Mouse (Mus musculus): ENCODE measurements at regions not wholly inside any gene's neighbourhood (a gene's known extent, or its start where the extent isn't known, plus 50 kb on each side); places are given as distances from the start of the nearest gene placed in this dataset.
"Not testable (repeated sequence)": the region's sequence is repeated elsewhere in the genome, so short reads cannot be mapped to it uniquely, and the experiment has no call there.

GRCm38 (mm10) chr3:21729328-21729727 lies 347.1 kb upstream of the Tbl1xr1 start:
- DNase-seq (ENCODE audit: low spot score), result no peak

- not testable (repeated sequence) for DNase-seq (ENCODE audit: low spot score)
Measured at GRCm38 (mm10) chr3:21735688-21736087, 340.8 kb upstream of the Tbl1xr1 start.

DNA sequence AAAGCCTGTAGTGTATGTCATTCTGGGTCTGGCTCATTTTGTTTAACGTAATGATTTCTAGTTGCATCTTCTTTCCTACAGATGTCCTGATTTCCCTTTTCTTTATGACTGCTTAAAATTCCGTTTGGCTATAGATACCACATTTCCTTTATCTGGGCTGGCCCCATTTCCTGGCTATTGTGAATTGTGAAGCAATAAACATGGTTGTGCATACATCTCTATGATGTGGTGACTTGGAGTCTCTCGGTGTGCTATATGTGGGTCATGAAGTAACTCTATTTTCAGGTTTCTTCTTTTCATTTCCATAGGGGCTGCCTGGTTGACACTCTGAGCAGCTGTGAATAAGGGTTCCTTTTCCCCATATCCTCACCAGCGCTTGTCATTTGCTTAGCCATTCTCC lies 336.7 kb upstream of the Tbl1xr1 start:
- DNase-seq (ENCODE audit: low spot score), result no peak

GRCm38 (mm10) chr3:21744107-21744506 lies 332.3 kb upstream of the Tbl1xr1 start:
- DNase-seq (ENCODE audit: low spot score), result no peak

DNA sequence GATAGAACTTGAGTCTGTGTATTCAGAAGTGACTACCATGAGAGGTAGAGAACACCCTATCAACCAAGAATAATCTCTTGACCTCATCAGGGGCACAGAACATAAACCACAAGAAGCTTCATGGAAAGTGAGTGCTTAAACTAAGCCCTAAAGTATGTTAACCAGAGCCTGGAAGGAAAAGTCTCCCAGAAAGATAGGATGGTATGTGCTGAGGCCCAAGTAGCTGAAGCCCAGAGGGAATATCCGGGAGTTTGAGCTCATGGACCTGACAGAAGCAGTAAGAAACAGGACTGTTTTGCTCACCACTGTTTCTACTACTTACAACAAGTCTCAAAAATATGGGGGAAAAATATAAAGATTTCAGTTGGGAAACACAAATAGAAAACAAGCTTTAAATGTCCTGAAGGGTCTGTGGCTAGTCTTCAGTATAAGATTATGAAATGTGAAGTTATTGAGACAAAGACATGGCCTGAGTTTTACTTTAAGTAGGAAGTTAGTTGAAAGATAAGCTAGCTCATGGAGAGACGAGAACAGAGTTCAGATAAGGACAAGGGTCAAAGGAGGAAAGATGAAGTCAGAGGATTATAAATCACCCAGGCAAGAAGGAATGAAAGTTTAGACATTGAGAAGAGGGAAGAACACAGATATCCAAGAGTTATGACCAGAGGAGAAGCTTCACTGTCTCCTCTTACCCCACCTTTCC lies 315.8 kb upstream of the Tbl1xr1 start:
- no peak for DNase-seq (ENCODE audit: low spot score)

- no peak for DNase-seq (ENCODE audit: low spot score)
Measured at GRCm38 (mm10) chr3:21761219-21761600, 315.2 kb upstream of the Tbl1xr1 start.

DNA sequence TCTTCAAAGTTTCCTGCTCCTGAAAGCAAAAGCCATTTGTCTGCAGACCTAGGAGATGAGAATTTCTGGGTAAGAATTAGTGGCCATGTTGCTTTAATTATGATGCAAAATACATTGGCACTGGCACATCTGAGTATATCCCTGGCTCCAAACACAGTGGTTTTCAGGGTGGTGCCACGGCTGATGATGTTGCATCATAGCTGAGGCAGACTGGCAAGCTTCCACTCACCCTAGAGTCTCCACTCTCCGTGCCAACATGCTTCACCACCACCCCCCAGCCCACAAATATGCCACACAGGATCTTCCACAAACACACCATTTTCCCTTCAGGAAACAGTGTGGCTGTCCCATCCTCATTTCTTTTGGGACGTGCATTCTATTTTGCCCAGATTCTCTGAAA lies 314.5 kb upstream of the Tbl1xr1 start:
- DNase-seq (ENCODE audit: low spot score), result no peak

DNA sequence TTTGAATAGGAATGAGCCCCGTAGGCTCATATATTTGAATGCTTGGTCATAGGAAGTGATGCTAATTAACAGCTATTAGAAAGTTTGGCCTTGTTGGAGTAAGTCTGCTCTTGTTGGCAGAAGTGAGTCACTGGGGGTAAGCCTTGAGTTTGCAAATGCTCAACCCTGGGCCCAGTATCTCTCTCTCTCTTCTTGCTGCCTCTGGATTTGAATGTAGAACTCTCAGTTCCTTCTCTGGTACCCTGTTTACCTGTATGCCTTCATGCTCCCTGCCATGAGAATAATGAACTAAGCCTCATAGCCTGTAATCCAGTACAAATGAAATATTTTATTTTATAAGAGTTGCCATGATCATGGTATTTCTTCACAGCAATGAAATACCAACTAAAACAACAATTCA lies 308.4 kb upstream of the Tbl1xr1 start:
- no peak for DNase-seq (ENCODE audit: low spot score)

GRCm38 (mm10) chr3:21769920-21770547 lies 306.4 kb upstream of the Tbl1xr1 start:
- DNase-seq (ENCODE audit: low spot score), result no peak

DNA sequence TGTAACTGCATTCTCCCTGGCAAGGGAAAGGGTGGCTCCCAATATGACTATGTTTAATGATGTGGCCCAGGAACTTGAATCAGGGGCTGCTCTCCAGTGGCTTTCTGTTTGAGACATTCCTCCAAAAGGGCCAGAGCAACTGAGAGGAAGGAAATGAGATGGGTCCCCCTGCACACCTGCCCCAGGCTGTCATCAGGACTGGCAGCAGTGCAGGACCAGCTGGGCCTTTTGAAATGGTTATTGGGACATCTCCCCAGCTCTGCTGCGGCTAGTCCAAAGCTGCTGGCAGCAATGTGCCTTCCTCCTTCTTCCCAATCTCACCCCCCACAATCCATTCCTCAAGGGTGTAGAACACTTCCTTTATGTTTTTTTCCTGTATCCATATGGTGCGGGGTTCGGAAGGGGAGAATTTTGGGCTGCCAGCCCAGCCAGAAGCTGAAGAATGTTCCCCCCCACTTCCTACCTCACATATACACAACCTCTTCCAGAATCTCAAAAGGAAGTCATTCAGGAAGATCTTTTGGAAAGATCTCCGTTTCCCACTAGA lies 304.6 kb upstream of the Tbl1xr1 start:
- DNase-seq (ENCODE audit: low spot score), result no peak

DNA sequence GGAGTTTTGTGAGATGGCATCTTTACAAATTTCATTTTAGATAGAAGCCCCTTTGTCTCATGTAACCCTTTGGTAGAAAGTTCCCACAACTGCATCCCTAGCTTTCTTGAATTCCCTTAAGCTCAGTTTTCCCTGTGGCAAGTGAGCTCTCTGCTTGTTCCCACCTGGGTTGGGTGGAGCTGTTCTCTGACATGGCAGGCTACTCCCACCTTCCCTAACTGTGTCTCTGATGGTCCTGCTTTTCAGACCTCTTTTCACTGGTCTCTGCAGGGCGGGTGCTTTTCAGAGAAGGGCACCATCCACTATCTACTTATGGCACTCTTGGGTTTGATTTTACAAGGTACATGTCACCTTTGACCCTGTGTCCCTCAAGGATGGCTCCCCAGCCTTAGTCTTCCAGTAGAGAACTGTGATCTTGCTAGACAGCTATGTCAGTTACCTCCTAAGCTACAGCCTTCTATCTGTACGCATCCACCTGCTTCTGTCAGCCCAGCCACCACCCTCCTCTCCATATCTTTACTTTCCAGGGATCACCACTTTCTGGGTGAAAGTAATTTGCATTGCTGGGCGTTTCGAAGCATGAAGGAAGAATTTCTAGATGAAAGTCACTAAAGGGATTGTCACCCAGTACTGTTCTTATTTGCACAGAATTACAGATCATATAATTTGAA lies 302.1 kb upstream of the Tbl1xr1 start:
- peak; percentile 33 for DNase-seq (ENCODE audit: low spot score)

GRCm38 (mm10) chr3:21778789-21779188 lies 297.7 kb upstream of the Tbl1xr1 start:
- no peak for DNase-seq (ENCODE audit: low spot score)

DNA sequence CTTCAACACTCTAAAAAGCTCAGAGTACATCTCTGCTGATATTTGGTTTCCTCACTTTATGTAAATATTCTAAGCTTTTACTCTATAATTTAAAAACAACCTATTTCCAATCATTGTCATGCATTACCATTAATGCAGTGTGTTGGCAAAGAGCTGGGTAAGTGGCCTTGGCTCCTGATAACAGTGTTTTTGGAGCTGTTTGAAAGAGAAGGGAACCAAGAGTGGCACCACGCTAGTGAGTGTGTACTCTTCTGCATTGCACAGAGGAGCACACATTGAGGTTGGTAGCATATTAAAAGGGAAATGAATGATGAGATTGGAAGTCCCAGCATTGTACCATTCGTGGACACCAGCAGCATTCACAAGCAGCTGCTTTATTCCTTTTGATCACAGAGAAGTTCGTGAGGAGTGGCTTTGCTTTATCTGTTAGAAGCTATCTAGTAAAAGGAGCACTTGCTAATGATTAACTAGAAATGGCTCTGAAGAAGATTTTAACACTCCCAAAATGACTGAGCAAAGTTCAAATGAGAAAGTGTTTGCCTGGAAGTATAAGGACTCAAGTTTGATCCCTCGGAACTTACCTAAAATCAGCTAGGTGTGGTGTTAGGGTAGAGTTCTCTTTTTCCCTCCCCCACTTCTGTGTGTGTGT lies 284.3 kb upstream of the Tbl1xr1 start:
- no peak for DNase-seq (ENCODE audit: low spot score)

- no peak for DNase-seq (ENCODE audit: low spot score)
Measured at GRCm38 (mm10) chr3:21798139-21798538, 278.3 kb upstream of the Tbl1xr1 start.

DNA sequence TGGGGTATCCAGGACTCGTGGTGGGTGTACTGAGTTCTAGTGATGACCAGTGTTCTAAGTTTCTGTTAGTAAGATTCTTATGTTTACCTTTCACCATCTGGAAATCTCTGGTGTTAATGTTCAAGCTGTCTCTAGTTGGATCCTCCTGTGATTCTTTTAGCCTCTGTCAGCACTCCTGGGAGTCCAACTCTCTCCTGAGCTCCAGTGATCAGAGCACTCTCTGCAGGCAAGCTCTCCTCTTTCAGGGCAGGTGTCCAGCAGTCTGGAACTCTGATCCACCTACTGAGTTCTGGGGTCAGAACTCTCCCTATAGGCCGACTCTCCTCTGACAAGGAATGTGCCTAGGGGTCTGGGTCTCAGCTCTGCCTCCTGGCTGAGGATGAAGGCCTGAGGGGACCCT lies 272.6 kb upstream of the Tbl1xr1 start:
- not testable (repeated sequence) for DNase-seq (ENCODE audit: low spot score)

DNA sequence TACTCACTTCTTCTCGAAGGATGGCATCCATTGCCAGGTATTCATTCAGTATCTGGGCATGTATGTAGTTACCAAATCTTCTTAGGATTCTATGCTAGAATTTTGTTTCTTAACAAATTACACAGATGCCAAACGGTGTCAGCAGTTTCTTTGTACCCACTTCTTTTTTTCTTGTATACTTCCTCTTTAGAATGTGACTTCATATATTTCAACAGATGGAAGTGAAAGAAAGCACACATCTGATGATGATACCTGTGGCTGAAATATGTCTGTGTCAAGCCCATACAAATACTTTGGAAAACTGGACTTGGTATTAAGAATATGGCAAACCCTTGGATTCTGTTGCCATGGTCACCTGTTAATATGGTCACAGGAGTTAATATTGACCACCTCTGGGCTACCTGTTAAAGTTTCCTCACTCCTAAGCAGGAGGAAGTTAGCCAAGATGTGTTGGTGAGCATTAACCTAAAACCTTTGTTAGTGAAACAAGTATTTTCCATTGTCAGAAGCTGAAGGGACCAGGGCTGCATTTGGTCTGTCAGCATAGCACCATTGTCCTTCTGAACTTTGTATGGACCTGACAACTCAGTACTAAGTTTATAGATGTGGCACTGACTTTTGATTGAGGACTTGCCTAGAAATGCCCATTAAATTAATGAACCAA lies 269.8 kb upstream of the Tbl1xr1 start:
- no peak for DNase-seq (ENCODE audit: low spot score)

DNA sequence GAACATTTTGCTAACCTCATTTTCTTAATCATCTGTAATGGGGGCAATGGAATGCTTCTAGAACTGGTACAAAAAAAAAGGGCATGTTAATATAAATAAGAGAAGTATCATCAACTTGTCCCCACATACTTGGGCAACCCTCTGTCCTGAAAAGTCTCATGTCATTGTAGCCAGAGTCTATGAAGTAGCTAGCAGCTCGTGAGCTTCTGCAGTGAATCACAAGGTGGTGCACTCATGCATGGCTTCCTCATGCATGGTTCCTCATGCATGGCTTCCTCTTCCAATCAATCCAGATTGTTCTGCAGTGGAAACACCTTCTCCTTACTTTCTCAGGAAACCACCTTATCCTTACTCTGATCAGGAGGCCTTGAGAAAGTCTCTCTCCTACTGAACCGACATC lies 267.9 kb upstream of the Tbl1xr1 start:
- no peak for DNase-seq (ENCODE audit: low spot score)

DNA sequence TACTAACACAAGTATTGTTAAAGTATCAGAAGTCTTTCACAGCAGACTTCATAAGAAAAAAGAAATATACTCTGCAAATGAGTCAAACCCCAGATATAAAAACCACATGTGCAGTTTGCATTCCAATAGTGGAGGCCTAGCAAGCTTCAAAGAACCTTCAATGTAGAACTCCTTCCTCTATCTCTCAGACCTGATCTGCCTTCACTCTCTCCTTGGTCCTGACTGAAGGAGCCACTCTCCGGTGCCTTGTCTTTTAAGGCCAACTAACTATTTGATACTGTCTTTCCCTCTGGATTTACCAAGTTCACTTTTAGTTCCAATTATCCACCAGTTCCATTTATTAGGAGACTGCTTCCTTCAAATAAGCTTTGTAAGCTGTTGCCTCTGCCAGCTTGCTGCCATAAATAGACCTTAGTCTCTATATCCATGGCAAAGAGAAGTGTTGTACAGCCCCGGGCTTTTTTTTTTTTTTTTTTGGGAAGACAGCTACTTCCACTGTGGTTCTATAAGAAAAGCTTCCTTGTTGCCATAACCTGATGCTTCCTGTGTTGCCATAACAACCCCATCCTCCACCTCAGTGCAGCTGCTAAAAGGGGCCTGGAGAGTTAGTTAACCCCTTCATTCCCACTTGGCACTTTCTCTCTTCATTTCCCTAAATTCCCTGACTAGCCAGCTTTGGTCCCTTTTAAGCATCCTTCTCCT lies 266.5 kb upstream of the Tbl1xr1 start:
- no peak for DNase-seq (ENCODE audit: low spot score)

- DNase-seq (ENCODE audit: low spot score), result no peak
Measured at GRCm38 (mm10) chr3:21813401-21813800, 263.1 kb upstream of the Tbl1xr1 start.

DNA sequence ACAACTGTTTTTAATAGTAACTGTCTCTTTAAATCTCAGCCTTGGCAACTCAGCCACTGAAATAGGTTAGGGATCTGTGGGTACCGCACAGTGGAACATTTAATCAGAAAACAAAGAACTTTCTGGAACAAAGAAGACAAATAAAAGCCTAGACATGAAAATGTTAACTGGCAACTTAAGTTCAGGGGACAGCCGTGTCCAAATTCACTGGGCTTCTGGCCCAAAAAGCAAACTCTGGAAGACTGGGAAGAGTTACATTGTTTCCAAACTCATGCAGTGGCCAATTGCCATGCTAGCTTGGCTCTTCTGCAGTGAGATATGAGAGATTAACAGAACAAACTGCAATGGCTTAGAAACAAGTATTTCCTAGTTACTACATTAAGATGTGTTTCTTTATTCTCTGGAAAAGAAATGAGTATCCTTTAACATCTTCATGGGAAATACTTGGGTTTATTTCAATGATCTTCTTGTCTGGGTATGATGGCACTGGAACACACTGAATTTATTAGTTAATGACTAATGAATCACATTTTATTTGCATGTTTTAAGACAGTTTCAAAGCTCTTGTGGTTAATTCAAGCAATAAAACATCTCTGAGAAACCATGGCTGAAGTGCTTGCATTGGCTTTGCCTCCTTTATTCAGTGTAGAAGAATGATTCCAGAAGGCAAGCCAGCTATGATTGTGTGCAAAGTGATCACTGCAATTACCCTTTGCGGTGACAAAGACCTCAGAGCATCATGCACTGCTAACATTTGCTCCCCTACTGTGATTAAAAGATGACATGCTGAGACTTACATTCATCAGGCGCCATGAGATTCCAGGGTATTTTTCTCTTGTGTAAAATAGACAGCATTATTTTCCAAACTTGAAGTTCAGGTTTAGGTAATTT lies 259.2 kb upstream of the Tbl1xr1 start:
- no peak for DNase-seq (ENCODE audit: low spot score)
